Mouse (Mus musculus): ENCODE data around the gene Ttc39a. TPM values are rescaled to one million over a fixed set of nuclear protein-coding genes. Genes with fewer than 3 reads are reported as not detected.

The Ttc39a gene
- polyA plus RNA-seq, 1 experiment from 2014 or later, result 14.3 TPM

GRCm38 (mm10) chr4:109481424-109481823, 75.0 kb downstream of the Ttc39a start:
- Histone ChIP-seq H3K4me1 (replicated peaks) (peaks cover 9% of the 10 kb centered on the region), H3K4me3 (replicated peaks) (no peak overlapping the region), H3K4me2 (no peak overlapping the region), H3K9me3 (replicated peaks) (no peaks in the 10 kb centered on the region), H3K27ac (replicated peaks) (no peak overlapping the region), H3K9ac (no peak overlapping the region), H3K27me3 (peaks cover 45% of the 10 kb centered on the region), H3K36me3 (replicated peaks) (no peaks in the 10 kb centered on the region)
- WGBS (ENCODE audit: insufficient replicate concordance), result 47% methylated on average over 2 of the region's 2 CpGs
- ATAC-seq (ENCODE audit: insufficient read depth), result no peak

GRCm38 (mm10) chr4:109482701-109483100, 76.3 kb downstream of the Ttc39a start:
- Histone ChIP-seq H3K4me1 (replicated peaks) (peaks cover 2% of the 10 kb centered on the region), H3K9ac (no peak overlapping the region), H3K9me3 (replicated peaks) (no peaks in the 10 kb centered on the region), H3K27ac (replicated peaks) (no peak overlapping the region), H3K4me3 (replicated peaks) (no peak overlapping the region), H3K27me3 (peaks cover 43% of the 10 kb centered on the region), H3K36me3 (replicated peaks) (no peaks in the 10 kb centered on the region), H3K4me2 (no peak overlapping the region)
- 62% methylated on average over 1 of the region's 1 CpGs for WGBS (ENCODE audit: insufficient replicate concordance)
- ATAC-seq (ENCODE audit: insufficient read depth), result no peak

DNA sequence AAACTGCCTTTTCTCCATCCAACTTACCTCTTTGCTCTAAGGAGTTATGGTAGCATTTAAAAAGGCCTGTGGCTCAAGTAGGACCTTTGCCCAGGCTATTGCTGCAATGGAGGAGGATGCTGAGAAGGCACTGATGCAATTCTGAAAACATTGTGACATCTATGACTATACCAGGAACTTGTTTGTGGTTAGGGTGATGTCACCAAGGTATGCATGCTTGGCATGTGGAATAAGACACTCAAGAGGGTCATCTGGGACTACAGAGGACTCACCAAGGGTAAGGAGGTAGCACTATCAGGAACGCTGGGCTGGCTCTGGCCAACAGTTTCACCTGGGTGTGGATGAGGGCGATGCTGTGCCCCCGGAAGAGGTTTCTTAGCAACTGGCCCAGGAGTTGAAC, 78.2 kb downstream of the Ttc39a start, which contains the start of gene Rnf11:
Gene Rnf11 (minus strand): TSS at position 108 of the 400 bp plus-strand sequence.
- no peaks in the 10 kb centered on the region for H3K9me3 ChIP-seq (replicated peaks)
- peaks cover 41% of the 10 kb centered on the region for H3K27me3 ChIP-seq
- H3K9ac ChIP-seq, result no peak within 1 kb of the TSS
- H3K27ac ChIP-seq (replicated peaks), result no peak within 1 kb of the TSS
- no peaks in the 10 kb centered on the region for H3K36me3 ChIP-seq (replicated peaks)
- ATAC-seq (ENCODE audit: insufficient read depth), result no peak; the same call in 1 of the 2 replicates
- H3K4me3 ChIP-seq (replicated peaks), result no peak within 1 kb of the TSS
- WGBS (ENCODE audit: insufficient replicate concordance), result 64% methylated on average over 3 of the region's 3 CpGs
- H3K4me1 ChIP-seq (replicated peaks), result peaks cover 13% of the 10 kb centered on the region
- no peak within 1 kb of the TSS for H3K4me2 ChIP-seq

GRCm38 (mm10) chr4:109488812-109489211, 82.4 kb downstream of the Ttc39a start:
- H3K9ac ChIP-seq, result no peak overlapping the region
- ATAC-seq (ENCODE audit: insufficient read depth), result peak; percentile 68
- H3K4me1 ChIP-seq (replicated peaks), result peaks cover 13% of the 10 kb centered on the region
- H3K9me3 ChIP-seq (replicated peaks), result no peaks in the 10 kb centered on the region
- no peak overlapping the region for H3K4me3 ChIP-seq (replicated peaks)
- no peak overlapping the region for H3K4me2 ChIP-seq
- H3K27ac ChIP-seq (replicated peaks), result no peak overlapping the region
- peaks cover 16% of the 10 kb centered on the region for H3K27me3 ChIP-seq
- 22% methylated on average over 1 of the region's 1 CpGs for WGBS (ENCODE audit: insufficient replicate concordance)
- no peaks in the 10 kb centered on the region for H3K36me3 ChIP-seq (replicated peaks)

DNA sequence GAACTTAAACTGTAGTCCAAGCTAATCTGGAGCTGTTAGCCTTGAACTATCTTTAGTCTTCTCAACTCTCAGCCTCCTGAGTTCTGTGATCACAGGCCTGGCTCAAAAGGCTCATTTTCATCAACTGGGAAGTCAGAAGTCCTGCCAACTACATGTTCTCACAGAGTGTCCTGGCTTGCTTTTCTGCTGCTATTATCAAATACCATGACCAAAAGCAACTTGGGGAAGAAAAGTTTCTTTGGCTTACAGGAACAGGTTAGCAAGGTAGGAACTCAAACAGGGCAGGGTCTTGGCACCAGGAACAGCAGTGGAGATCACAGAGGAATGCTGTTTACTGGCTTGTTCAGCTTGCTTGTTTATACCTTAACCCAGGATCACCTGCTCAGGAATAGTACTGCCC, 87.2 kb downstream of the Ttc39a start:
- Histone ChIP-seq H3K4me3 (replicated peaks) (no peak overlapping the region), H3K9ac (no peak overlapping the region), H3K27me3 (peaks cover 25% of the 10 kb centered on the region), H3K36me3 (replicated peaks) (no peaks in the 10 kb centered on the region), H3K4me2 (no peak overlapping the region), H3K9me3 (replicated peaks) (no peaks in the 10 kb centered on the region), H3K27ac (replicated peaks) (no peak overlapping the region), H3K4me1 (replicated peaks) (peaks cover 4% of the 10 kb centered on the region)
- ATAC-seq (ENCODE audit: insufficient read depth), result no peak

Other genes starting within 250 kb of the Ttc39a start
- 25.1 and 26.4 TPM in 2 replicates for gene Osbpl9, start 204.4 kb upstream of the Ttc39a start, polyA plus RNA-seq (2015; fragmentation: Nextera tagmentation; extraction: Ambion mirVana)
- gene Calr4, start 172.1 kb upstream of the Ttc39a start, polyA plus RNA-seq (2015; fragmentation: Nextera tagmentation; extraction: Ambion mirVana), result not detected in 2 replicates
- 31.8 and 34.4 TPM in 2 replicates for gene Eps15, start 126.4 kb upstream of the Ttc39a start, polyA plus RNA-seq (2015; fragmentation: Nextera tagmentation; extraction: Ambion mirVana)
- 34.1 and 35.2 TPM in 2 replicates for gene Rnf11, start 78.1 kb downstream of the Ttc39a start, polyA plus RNA-seq (2015; fragmentation: Nextera tagmentation; extraction: Ambion mirVana)
- gene 4930522H14Rik, start 124.7 kb downstream of the Ttc39a start, polyA plus RNA-seq (2015; fragmentation: Nextera tagmentation; extraction: Ambion mirVana), result not detected in 2 replicates